Mouse (Mus musculus): ENCODE results near the gene Rassf5.

Rassf5 gene

DNA sequence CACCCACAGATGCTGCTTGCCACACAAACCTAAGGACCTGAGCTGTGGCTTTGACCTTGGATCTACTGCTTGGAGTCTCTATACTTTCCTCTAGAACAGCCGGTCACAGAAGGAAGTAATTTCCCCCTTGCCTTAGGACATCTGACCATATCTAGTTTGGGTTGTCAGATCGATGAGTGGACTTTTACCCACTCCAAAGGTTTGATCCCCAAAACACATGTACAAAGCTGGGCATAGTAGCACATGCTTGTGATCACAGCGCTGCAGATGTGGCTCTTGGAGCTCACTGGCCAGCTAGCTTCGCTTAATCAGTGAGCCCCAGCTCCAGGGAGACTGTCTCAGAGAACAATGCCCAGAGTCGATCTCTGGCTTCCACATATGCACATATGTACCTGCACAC lies 37.0 kb downstream of the Rassf5 start:
- 91% methylated on average over 5 of the region's 5 CpGs for WGBS

DNA sequence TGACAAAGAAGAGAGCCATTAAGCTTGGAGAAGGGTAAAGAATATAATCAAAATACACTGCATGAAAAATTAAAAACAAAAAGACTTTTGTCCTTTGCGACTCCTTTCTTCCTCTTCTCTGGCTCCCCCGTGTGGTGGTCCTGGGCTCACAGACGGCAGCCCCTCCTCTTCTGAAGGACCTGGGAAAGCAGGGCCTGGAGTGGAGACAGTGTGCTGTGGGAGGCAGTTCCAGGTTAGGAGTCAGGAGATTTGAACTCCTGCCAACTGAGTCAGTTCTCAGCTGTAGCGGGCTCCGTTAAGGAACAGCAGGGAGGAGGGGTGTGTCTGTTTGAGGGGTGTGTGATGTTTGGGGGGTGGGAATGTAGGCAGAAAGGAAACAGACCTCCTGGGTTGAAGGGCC lies 37.5 kb downstream of the Rassf5 start:
- 4% methylated on average over 5 of the region's 5 CpGs for WGBS

- 79% methylated on average over 5 of the region's 5 CpGs for WGBS
These were observed 38.7 kb downstream of the Rassf5 start for GRCm38 (mm10) chr1:131206342-131206741.

DNA sequence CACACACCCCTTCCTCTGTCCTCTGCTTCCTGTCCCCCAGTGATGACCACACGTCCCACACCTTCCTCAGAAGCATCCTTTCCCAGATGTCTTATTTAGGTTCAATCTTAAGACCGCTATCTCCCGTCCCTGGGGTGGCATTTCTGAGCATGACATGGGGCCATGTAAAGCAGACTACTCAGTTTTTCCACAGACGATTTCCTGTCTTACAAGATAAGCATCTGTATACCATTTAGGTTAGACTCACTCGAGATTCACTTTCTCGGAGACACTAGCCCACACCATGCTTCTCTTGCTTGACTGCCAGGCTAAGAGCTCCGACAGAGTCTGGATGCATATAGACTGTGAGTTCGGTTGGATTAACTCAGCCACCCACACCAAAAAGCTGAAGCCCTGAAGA lies 40.6 kb downstream of the Rassf5 start:
- WGBS, result 61% methylated on average over 8 of the region's 8 CpGs

- WGBS, result 92% methylated on average over 4 of the region's 4 CpGs
These were observed 43.7 kb downstream of the Rassf5 start for GRCm38 (mm10) chr1:131201391-131201790.

GRCm38 (mm10) chr1:131200588-131200987 lies 44.5 kb downstream of the Rassf5 start:
- WGBS, result 51% methylated on average over 10 of the region's 10 CpGs

DNA sequence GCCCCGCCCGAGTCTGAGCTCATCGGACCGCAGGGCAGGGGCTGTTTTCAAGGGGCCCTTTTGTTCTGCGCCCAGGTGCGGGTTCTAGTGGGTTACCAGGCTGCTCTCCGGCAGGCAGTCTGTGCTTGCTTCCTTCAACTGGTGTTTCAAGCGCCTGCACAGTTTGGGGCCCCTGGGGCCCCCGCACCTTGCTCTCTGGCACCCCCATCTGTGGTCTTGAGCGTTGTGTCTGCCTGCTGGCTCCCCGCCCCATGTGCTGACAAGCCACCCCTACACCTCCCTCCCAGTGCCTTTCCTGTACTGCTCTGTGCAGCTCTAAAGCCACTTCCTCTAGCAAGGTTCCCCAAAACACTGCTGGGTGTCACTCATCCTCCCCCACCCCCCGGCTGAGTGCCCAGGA lies 45.1 kb downstream of the Rassf5 start:
- 71% methylated on average over 12 of the region's 12 CpGs for WGBS

DNA sequence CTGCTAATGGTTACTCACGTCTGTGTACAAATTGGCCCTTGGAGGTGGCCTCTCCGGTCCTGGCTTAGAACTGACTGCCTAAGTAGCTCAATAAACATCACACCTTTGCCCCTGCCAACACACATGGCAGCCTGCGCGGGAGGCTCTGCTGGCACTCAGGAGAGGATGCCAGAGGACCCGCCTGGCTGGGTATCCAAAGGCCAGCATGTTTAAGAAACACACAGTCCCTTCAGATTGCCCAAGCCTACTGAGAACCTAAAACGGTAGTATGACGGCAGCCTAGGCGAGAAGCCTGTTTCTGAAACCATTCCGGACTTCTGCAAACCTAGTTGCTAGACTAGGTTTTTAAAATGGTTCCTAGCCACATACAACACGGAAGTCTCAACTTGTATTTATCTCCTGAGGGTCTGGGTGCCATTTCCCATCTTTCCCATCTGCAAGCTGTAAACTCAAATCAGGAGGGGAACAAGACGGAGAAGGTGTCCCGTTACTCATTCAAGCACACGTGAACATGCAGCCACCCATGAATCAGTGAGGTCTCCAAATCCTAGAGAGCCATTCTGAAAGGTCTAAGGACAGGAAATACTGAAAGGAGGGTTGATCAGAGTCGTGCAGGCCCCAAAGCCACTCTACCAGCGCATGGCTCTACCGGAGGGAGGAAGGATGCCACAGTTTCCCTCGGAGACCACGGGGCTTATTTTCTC lies 45.8 kb downstream of the Rassf5 start:
- WGBS, result 75% methylated on average over 18 of the region's 18 CpGs

GRCm38 (mm10) chr1:131198417-131198960 lies 46.6 kb downstream of the Rassf5 start:
- WGBS, result 81% methylated on average over 9 of the region's 9 CpGs

DNA sequence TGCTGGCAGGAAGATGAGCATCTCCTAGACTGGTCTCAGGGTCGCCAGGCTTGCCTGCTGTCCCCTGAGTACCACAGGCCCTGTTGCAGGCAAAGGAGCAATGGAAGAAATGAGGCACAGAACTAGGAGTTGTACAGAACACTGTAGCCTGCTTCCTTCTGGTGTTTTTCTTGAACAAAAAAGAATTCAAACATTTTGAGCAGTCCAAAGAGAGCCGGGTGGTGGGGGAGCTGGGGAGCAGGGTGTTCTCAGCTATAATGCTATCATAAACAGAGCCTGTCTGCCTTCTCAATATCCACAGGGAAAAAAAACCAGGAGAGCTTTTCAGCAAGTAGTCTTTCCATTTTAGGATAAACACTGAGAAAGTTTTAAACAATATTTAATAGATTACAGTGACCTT lies 49.0 kb downstream of the Rassf5 start:
- WGBS, result 39% methylated on average over 2 of the region's 2 CpGs

GRCm38 (mm10) chr1:131195653-131196052 lies 49.4 kb downstream of the Rassf5 start:
- WGBS, result 58% methylated on average over 7 of the region's 7 CpGs

- 72% methylated on average over 3 of the region's 3 CpGs for WGBS
These were observed 51.3 kb downstream of the Rassf5 start for GRCm38 (mm10) chr1:131193746-131194145.

- WGBS, result 93% methylated on average over 5 of the region's 5 CpGs
These were observed 56.4 kb downstream of the Rassf5 start for GRCm38 (mm10) chr1:131188655-131189054.

GRCm38 (mm10) chr1:131187856-131188255 lies 57.2 kb downstream of the Rassf5 start:
- 94% methylated on average over 5 of the region's 5 CpGs for WGBS

- WGBS, result 72% methylated on average over 6 of the region's 6 CpGs
These were observed 58.1 kb downstream of the Rassf5 start for GRCm38 (mm10) chr1:131186995-131187394.

- whole genome bisulfite sequencing, result 61% methylated on average over 13 of the region's 13 CpGs
These were observed 59.1 kb downstream of the Rassf5 start for GRCm38 (mm10) chr1:131185821-131186506.

DNA sequence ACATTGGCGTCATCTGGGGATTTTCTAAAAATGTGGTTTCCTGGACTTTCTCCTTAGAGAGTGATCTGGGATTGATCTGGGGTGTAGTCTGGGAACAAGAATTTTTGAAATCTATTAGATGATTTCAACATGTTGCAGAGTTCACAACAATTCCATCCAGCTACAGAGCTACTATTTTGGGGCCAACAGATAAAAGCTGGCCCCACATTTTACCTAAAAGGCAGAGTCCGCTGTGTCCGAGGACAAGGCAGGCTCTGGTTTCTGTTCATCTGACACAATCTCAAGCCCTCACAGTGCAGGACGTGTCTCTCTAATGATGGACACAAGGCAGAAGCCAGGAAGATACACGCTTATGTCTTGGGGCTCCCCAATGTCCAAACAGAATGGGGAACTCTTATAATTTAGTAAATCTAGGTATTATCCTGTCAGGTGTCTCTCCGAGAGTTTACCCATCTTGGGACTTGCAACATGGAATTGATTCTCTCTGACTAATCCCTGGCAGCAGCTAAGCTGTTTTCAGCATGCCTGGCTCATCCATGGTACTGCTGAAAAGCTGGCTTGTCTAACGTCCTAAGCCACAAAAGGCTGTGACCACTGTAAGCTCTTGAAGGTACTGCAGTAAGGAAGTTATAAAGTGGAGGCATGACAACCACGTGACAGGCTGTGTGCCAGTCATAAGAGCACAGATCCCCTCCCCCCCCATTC lies 60.0 kb downstream of the Rassf5 start:
- 72% methylated on average over 8 of the region's 8 CpGs for WGBS

- WGBS, result 49% methylated on average over 9 of the region's 9 CpGs
These were observed 60.7 kb downstream of the Rassf5 start for GRCm38 (mm10) chr1:131184253-131184955.

DNA sequence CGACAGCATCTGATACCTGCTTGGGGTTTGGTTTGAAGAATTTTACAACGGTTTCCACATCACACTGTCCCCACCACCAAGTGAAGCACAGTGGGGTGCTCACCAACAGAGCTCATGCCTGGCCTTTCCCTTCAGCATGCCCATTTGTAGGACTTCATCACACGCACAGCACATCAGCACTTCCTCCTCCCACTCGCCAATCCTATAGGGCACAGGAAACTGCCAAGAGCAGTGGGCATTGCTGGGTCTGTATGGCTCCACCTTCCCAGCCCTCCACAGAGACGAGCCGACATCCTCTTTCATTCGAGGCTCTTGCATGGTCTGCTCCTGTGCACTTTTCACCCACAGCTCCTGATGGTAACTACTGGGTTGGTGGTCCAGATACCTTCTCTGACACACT lies 61.9 kb downstream of the Rassf5 start:
- WGBS, result 66% methylated on average over 7 of the region's 7 CpGs

- WGBS, result 60% methylated on average over 9 of the region's 9 CpGs
These were observed 63.2 kb downstream of the Rassf5 start for GRCm38 (mm10) chr1:131181642-131182527.

- 90% methylated on average over 7 of the region's 7 CpGs for WGBS
These were observed 64.7 kb downstream of the Rassf5 start for GRCm38 (mm10) chr1:131180386-131180785.

All from cerebral cortex, adult 2 months (tissue).